Mouse (Mus musculus): ENCODE results near the gene Psg19. TPM values are rescaled to one million over a fixed set of nuclear protein-coding genes. Genes with fewer than 3 reads are reported as not detected.

The Psg19 gene
- polyA plus RNA-seq (2012; rRNA removed): 0.05 TPM in 1 of 2 replicates, not detected in the other

GRCm38 (mm10) chr7:18798420-18798819 is at the start of gene Psg19:
Gene Psg19 (minus strand): TSS chr7:18798520.

GRCm38 (mm10) chr7:18839865-18840264 is 41.5 kb upstream of the Psg19 start, which contains the start of gene Mill2:
Gene Mill2 (plus strand): TSS chr7:18839966.

GRCm38 (mm10) chr7:18821507-18821906 is 23.2 kb upstream of the Psg19 start, which contains the start of gene Psg17:
Gene Psg17 (minus strand): TSS chr7:18821607.

Other genes starting within 250 kb of the Psg19 start
- not detected in 2 replicates for gene Psg27, start 231.2 kb downstream of the Psg19 start, polyA plus RNA-seq (2012; rRNA removed)
- gene Psg23, start 182.0 kb downstream of the Psg19 start, polyA plus RNA-seq (2012; rRNA removed): not detected in 2 replicates
- gene Psg21, start 141.8 kb downstream of the Psg19 start, polyA plus RNA-seq (2012; rRNA removed): not detected in 2 replicates
- gene Psg20, start 112.3 kb downstream of the Psg19 start, polyA plus RNA-seq (2012; rRNA removed): not detected in 2 replicates
- not detected in 2 replicates for gene Psg22, start 80.4 kb downstream of the Psg19 start, polyA plus RNA-seq (2012; rRNA removed)
- 0.19 and 0.23 TPM in 2 replicates for gene Psg17, start 23.1 kb upstream of the Psg19 start, polyA plus RNA-seq (2012; rRNA removed)
- 1.3 and 1.4 TPM in 2 replicates for gene Mill2, start 41.4 kb upstream of the Psg19 start, polyA plus RNA-seq (2012; rRNA removed)
- 26.6 and 31.5 TPM in 2 replicates for gene Pglyrp1, start 72.8 kb upstream of the Psg19 start, polyA plus RNA-seq (2012; rRNA removed)
- 27.0 and 28.3 TPM in 2 replicates for gene Ccdc61, start 111.9 kb upstream of the Psg19 start, polyA plus RNA-seq (2012; rRNA removed)
- 20.2 and 29.7 TPM in 2 replicates for gene Nova2, start 127.4 kb upstream of the Psg19 start, polyA plus RNA-seq (2012; rRNA removed)
- gene Nanos2, start 188.9 kb upstream of the Psg19 start, polyA plus RNA-seq (2012; rRNA removed): 2.3 TPM in 2 replicates
- gene Mypop, start 192.7 kb upstream of the Psg19 start, polyA plus RNA-seq (2012; rRNA removed): 14.5 and 16.5 TPM in 2 replicates
- gene Irf2bp1, start 205.5 kb upstream of the Psg19 start, polyA plus RNA-seq (2012; rRNA removed): 38.3 and 39.8 TPM in 2 replicates
- gene Foxa3, start 225.0 kb upstream of the Psg19 start, polyA plus RNA-seq (2012; rRNA removed): not detected in 2 replicates
- 66.8 and 73.9 TPM in 2 replicates for gene Sympk, start 225.9 kb upstream of the Psg19 start, polyA plus RNA-seq (2012; rRNA removed)